Mouse (Mus musculus) cerebellum, adult 2 months (tissue): Measurements from ENCODE around the gene Cracr2a.

Source experiments
- CTCF ChIP-seq: fragments of 200-500 bp; IDR thresholded peaks from 2 replicates; pipeline ENCODE4 v1.5.1; 2011; ENCODE audit warnings: low read depth, mild to moderate bottlenecking, control low read depth, low read length, moderate library complexity, borderline replicate concordance; ENCODE audit not compliant: insufficient read depth
- POLR2A ChIP-seq: fragments of 200-500 bp; IDR thresholded peaks from 2 replicates; pipeline ENCODE4 v1.6.1; 2011; ENCODE audit warnings: low read length, control low read depth, borderline replicate concordance; ENCODE audit not compliant: insufficient read depth

DNA sequence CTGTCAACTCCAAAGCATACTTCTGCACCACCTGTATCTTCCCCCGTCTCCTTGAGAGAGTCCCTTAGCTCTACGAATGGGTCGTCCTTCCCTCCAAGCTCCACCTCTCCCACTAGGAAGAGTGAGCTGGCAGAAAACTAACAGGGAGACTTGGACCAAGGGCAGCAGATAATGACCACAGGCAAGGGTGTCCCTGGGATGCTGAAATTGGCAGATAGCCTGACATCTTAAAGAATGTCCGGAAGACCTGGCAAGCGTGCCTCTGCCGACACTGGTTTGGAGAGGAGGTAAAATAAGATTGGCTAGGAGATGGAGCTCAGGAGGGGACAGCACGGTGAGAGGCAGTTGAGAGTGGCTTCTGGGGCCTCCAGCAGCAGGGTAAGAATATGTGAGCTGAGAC, 17.2 kb downstream of the Cracr2a start:
- TF ChIP-seq POLR2A (no peak), CTCF (no peak)
